Mouse (Mus musculus) urinary bladder, postnatal 10 days (tissue): Measurements from ENCODE around the gene Gga1.

ENCODE experiments used
- DNase-seq: peaks from one replicate; pipeline ENCODE4 v3.0.0; 2022; ENCODE audit warnings: low spot score

The Gga1 gene

GRCm38 (mm10) chr15:78937963-78938362, 61.0 kb downstream of the Gga1 start:
- no peak for DNase-seq

DNA sequence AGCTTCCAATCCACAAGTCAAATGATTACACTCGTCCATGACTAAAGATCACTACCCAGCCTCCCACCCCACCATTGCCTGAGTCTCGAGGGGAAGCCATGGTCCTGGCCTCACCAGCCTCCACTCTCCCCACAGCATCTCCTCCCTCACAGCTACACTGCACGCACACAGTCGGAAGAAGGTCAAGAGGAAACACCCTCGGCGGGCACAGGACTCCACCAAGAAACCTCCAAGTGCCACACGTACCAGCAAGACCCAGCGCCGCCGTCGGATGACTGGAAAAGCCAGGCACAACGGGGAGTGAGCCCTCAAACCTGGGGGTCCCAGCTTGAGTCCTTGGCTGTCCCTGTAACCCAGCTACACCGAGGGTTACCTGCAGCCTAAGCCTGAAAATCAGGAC, 63.3 kb downstream of the Gga1 start:
- no peak for DNase-seq

DNA sequence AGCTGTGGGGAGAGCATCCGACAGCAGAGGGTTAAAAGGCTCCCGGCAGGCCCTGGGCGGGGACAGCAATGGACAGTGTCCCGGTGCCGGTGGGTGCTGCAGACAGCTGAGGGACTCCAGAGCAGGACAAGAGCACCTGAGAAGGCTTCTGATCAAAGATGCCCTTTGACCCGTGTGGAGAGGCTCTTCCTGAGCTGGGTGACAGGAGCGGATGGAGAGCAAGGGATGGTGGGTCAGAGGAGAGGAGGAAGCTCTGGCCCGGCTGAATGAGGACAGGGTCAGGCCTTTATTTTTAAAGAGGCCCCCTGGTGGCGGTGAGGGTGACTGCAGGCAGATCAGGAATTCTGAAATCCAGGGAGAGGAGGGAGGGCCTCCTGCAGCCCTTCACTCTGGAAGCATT, 65.7 kb downstream of the Gga1 start:
- peak; percentile 35 for DNase-seq
